Mouse (Mus musculus) MEL (cell line): ENCODE measurements around the gene Oxsr1. TPM values are rescaled to one million over a fixed set of nuclear protein-coding genes. Genes with fewer than 3 reads are reported as not detected.

Experiments
- DNase-seq: peaks from one replicate; pipeline ENCODE4 v3.0.0; 2011; ENCODE audit warnings: low read depth, low spot score
- H3K27ac ChIP-seq: 2 replicates; pipeline ENCODE4 v1.5.1; 2012; ENCODE audit warnings: low read depth, mild to moderate bottlenecking, control low read depth, low read length, moderate library complexity; ENCODE audit not compliant: control insufficient read depth
- H3K27me3 ChIP-seq, 2 experiments: fragments of 150-350 bp in 1 of 2; sonication (generic) in 1 of 2; 2 replicates each; pipeline ENCODE4 v1.6.1; 2012; ENCODE audit warnings: low read length in 2 of 2, mild to moderate bottlenecking in 2 of 2, improper control_type of control experiment in 1 of 2, moderate library complexity in 1 of 2; ENCODE audit not compliant: insufficient read depth in 2 of 2, control insufficient read depth in 1 of 2
- H3K36me3 ChIP-seq, 2 experiments: 2 replicates each; pipeline ENCODE4 v1.6.1; 2012 to 2014; ENCODE audit warnings: low read length in 2 of 2, improper control_type of control experiment in 1 of 2, inconsistent platforms in 1 of 2, mild to moderate bottlenecking in 1 of 2; ENCODE audit not compliant: insufficient read depth in 2 of 2, control insufficient read depth in 1 of 2
- H3K4me1 ChIP-seq, 2 experiments: fragments of 150-350 bp in 1 of 2; sonication (generic) in 1 of 2; 2 replicates each; pipeline ENCODE4 v1.6.1; 2012; ENCODE audit warnings: low read length in 2 of 2, improper control_type of control experiment in 1 of 2, mild to moderate bottlenecking in 1 of 2; ENCODE audit not compliant: insufficient read depth in 2 of 2, control insufficient read depth in 1 of 2
- H3K4me3 ChIP-seq, 2 experiments: fragments of 150-350 bp in 1 of 2; sonication (generic) in 1 of 2; 2 replicates each; pipeline ENCODE4 v1.5.1; 2012; ENCODE audit warnings: low read depth in 2 of 2, low read length in 2 of 2, mild to moderate bottlenecking in 2 of 2, moderate library complexity in 2 of 2, control low read depth in 1 of 2, improper control_type of control experiment in 1 of 2; ENCODE audit not compliant: control insufficient read depth in 1 of 2, insufficient read depth in 1 of 2
- H3K79me2 ChIP-seq: 2 replicates; pipeline ENCODE4 v1.6.1; 2012; ENCODE audit warnings: mild to moderate bottlenecking, low read length, moderate library complexity; ENCODE audit not compliant: control insufficient read depth, poor library complexity, insufficient read depth
- H3K9ac ChIP-seq: 2 replicates; pipeline ENCODE4 v1.6.1; 2012; ENCODE audit warnings: low read depth, mild to moderate bottlenecking, control low read depth, low read length, moderate library complexity; ENCODE audit not compliant: control insufficient read depth, poor library complexity, severe bottlenecking
- H3K9me3 ChIP-seq: fragments of 150-350 bp; sonication (generic); replicated peaks from 2 replicates; pipeline ENCODE4 v1.6.1; 2012; ENCODE audit warnings: mild to moderate bottlenecking, low read length, improper control_type of control experiment, moderate library complexity; ENCODE audit not compliant: insufficient read depth
- BHLHE40 ChIP-seq: IDR thresholded peaks from 2 replicates; pipeline ENCODE4 v1.6.1; 2012; ENCODE audit warnings: low read depth, mild to moderate bottlenecking, inconsistent platforms, low read length, improper control_type of control experiment, borderline replicate concordance
- CHD1 ChIP-seq: IDR thresholded peaks from 2 replicates; pipeline ENCODE4 v1.6.1; 2012; ENCODE audit warnings: low read depth, mild to moderate bottlenecking, inconsistent platforms, low read length, improper control_type of control experiment
- CHD2 ChIP-seq: IDR thresholded peaks from 2 replicates; pipeline ENCODE4 v1.6.1; 2011; ENCODE audit warnings: low read length, improper control_type of control experiment
- E2F4 ChIP-seq: IDR thresholded peaks from 2 replicates; pipeline ENCODE4 v1.6.1; 2011; ENCODE audit warnings: low read depth, low read length, improper control_type of control experiment, borderline replicate concordance
- EP300 ChIP-seq, 2 experiments: IDR thresholded peaks; 2 replicates each; pipeline ENCODE4 v1.6.1; 2011; ENCODE audit warnings: improper control_type of control experiment in 2 of 2, low read length in 2 of 2, low read depth in 1 of 2, mild to moderate bottlenecking in 1 of 2
- GABPA ChIP-seq: IDR thresholded peaks from 2 replicates; pipeline ENCODE4 v1.6.1; 2012; ENCODE audit warnings: low read depth, mild to moderate bottlenecking, inconsistent platforms, low read length, improper control_type of control experiment, moderate library complexity
- HCFC1 ChIP-seq: IDR thresholded peaks from 2 replicates; pipeline ENCODE4 v1.6.1; 2012; ENCODE audit warnings: low read depth, mild to moderate bottlenecking, inconsistent platforms, low read length, improper control_type of control experiment, moderate library complexity
- JUND ChIP-seq: IDR thresholded peaks from 2 replicates; pipeline ENCODE4 v1.6.1; 2011; ENCODE audit warnings: low read depth, mild to moderate bottlenecking, improper control_type of control experiment, low read length
- KAT2A ChIP-seq: conservative IDR thresholded peaks from 2 replicates; pipeline ENCODE4 v1.6.1; 2012; ENCODE audit warnings: low read depth, low read length, improper control_type of control experiment, inconsistent platforms
- MAFK ChIP-seq: IDR thresholded peaks from 2 replicates; pipeline ENCODE4 v1.6.1; 2011; ENCODE audit warnings: low read depth, mild to moderate bottlenecking, low read length, improper control_type of control experiment, borderline replicate concordance
- MAX ChIP-seq: IDR thresholded peaks from 2 replicates; pipeline ENCODE4 v1.6.1; 2011; ENCODE audit warnings: low read length, improper control_type of control experiment
- MAZ ChIP-seq: IDR thresholded peaks from 2 replicates; pipeline ENCODE4 v1.6.1; 2012; ENCODE audit warnings: low read depth, mild to moderate bottlenecking, inconsistent platforms, low read length, improper control_type of control experiment
- MEF2A ChIP-seq: IDR thresholded peaks from 2 replicates; pipeline ENCODE4 v1.6.1; 2014; ENCODE audit warnings: low read depth, mild to moderate bottlenecking, inconsistent platforms, low read length, improper control_type of control experiment; ENCODE audit not compliant: poor library complexity, insufficient replicate concordance, severe bottlenecking; ENCODE audit errors: extremely low read depth
- MXI1 ChIP-seq: IDR thresholded peaks from 2 replicates; pipeline ENCODE4 v1.6.1; 2011; ENCODE audit warnings: mild to moderate bottlenecking, low read depth, low read length, improper control_type of control experiment
- MYB ChIP-seq: IDR thresholded peaks from 2 replicates; pipeline ENCODE4 v1.6.1; 2011; ENCODE audit warnings: mild to moderate bottlenecking, low read depth, low read length, improper control_type of control experiment
- POLR2AphosphoS2 ChIP-seq: IDR thresholded peaks from 2 replicates; pipeline ENCODE4 v1.6.1; 2011; ENCODE audit warnings: low read length, improper control_type of control experiment
- RAD21 ChIP-seq: IDR thresholded peaks from 2 replicates; pipeline ENCODE4 v1.6.1; 2011; ENCODE audit warnings: mild to moderate bottlenecking, low read depth, low read length, improper control_type of control experiment
- RCOR1 ChIP-seq: IDR thresholded peaks from 2 replicates; pipeline ENCODE4 v1.6.1; 2012; ENCODE audit warnings: low read depth, mild to moderate bottlenecking, inconsistent platforms, low read length, improper control_type of control experiment
- SIN3A ChIP-seq: IDR thresholded peaks from 2 replicates; pipeline ENCODE4 v1.6.1; 2012; ENCODE audit warnings: low read length, improper control_type of control experiment, inconsistent platforms
- SMC3 ChIP-seq: IDR thresholded peaks from 2 replicates; pipeline ENCODE4 v1.6.1; 2011; ENCODE audit warnings: low read depth, low read length, improper control_type of control experiment
- TAL1 ChIP-seq: IDR thresholded peaks from 2 replicates; pipeline ENCODE4 v1.6.1; 2012; ENCODE audit warnings: mild to moderate bottlenecking, inconsistent platforms, low read length, moderate library complexity, mixed read lengths
- TCF12 ChIP-seq: IDR thresholded peaks from 2 replicates; pipeline ENCODE4 v1.6.1; 2014; ENCODE audit warnings: low read depth, mild to moderate bottlenecking, inconsistent platforms, low read length, improper control_type of control experiment, moderate library complexity
- USF1 ChIP-seq: IDR thresholded peaks from 2 replicates; pipeline ENCODE4 v1.6.1; 2014; ENCODE audit warnings: low read depth, mild to moderate bottlenecking, inconsistent platforms, low read length, improper control_type of control experiment, moderate library complexity
- USF2 ChIP-seq, 2 experiments: IDR thresholded peaks; 2 replicates each; pipeline ENCODE4 v1.6.1; 2011 to 2012; ENCODE audit warnings: improper control_type of control experiment in 2 of 2, low read length in 2 of 2, borderline replicate concordance in 1 of 2, inconsistent platforms in 1 of 2, low read depth in 1 of 2, mild to moderate bottlenecking in 1 of 2; ENCODE audit not compliant: insufficient read depth in 1 of 2
- ZC3H11A ChIP-seq: IDR thresholded peaks from 2 replicates; pipeline ENCODE4 v1.6.1; 2012; ENCODE audit warnings: low read depth, mild to moderate bottlenecking, inconsistent platforms, low read length, improper control_type of control experiment
- ZKSCAN1 ChIP-seq: IDR thresholded peaks from 2 replicates; pipeline ENCODE4 v1.6.1; 2012; ENCODE audit warnings: low read depth, mild to moderate bottlenecking, inconsistent platforms, low read length, improper control_type of control experiment, moderate library complexity
- ZMIZ1 ChIP-seq: IDR thresholded peaks from 2 replicates; pipeline ENCODE4 v1.6.1; 2012; ENCODE audit warnings: low read depth, mild to moderate bottlenecking, inconsistent platforms, low read length, improper control_type of control experiment, moderate library complexity
- ZNF384 ChIP-seq: IDR thresholded peaks from 2 replicates; pipeline ENCODE4 v1.6.1; 2012; ENCODE audit warnings: low read depth, mild to moderate bottlenecking, inconsistent platforms, low read length, improper control_type of control experiment
- polyA plus RNA-seq, 2 experiments: library from polyadenylated mRNA; stranded (reverse) in 1 of 2; unstranded in 1 of 2; fragments of >175 nt in 1 of 2; fragments of >200 nt in 1 of 2; gene quantifications; 2 replicates each; pipeline versions ENCODE4 v1.2.1 to v1.2.4; 2012; ENCODE audit warnings: low replicate concordance in 2 of 2, low read depth in 1 of 2; ENCODE audit not compliant: insufficient read length in 2 of 2, insufficient read depth in 1 of 2, missing spikeins in 1 of 2
- total RNA-seq: library from RNA; depleted of rRNA; stranded (reverse); fragments of 300-350 nt; gene quantifications from 2 replicates; pipeline ENCODE4 v1.2.3, GENCODE M21; 2012

Gene Oxsr1
- total and polyA plus RNA-seq, 3 experiments: 25.6 to 304 (median 37.6) TPM

DNA sequence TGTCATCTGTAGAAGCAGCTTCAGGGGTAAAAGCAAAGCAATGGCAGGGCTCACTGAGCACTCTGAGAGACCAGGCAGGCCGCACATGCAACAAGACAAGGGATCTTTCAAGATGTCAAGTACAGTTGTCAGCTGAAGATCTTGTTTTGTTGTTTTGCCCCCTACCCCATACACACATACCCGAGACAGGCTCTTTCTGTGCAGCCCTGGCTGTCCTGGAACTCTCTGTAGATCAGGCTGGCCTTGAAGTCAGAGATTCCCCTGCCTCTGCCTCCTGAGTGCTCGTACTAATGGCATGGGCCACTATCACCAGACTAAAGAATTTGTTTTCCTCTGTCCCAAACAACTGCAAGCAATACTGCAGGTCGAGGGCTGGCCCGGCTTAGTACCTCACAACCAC is 44.2 kb downstream of the Oxsr1 start:
- Histone ChIP-seq H3K27ac (no peak overlapping the region), H3K9me3 (no peaks in the 10 kb centered on the region), H3K36me3 (peaks cover 0 to 1% of the 10 kb centered on the region in 2 experiments; a peak in 2 of 4 replicates), H3K4me1 (no peaks in the 10 kb centered on the region), H3K4me3 (no peak overlapping the region), H3K9ac (no peak overlapping the region), H3K79me2 (no peaks in the 10 kb centered on the region), H3K27me3 (no peaks in the 10 kb centered on the region)
- no peak for DNase-seq
- TF ChIP-seq BHLHE40: no peak
- no peak for TF ChIP-seq KAT2A
- no peak for TF ChIP-seq POLR2AphosphoS2
- no peak for TF ChIP-seq SMC3
- TF ChIP-seq MAFK: no peak
- no peak for TF ChIP-seq USF2 (IDR thresholded peaks at IDR 0.05; ENCODE audit: borderline replicate concordance in 1 of 2, insufficient read depth in 1 of 2, low read depth in 1 of 2, low read length in 2 of 2)
- TF ChIP-seq USF1: no peak
- no peak for TF ChIP-seq ZKSCAN1
- no peak for TF ChIP-seq ZMIZ1
- TF ChIP-seq EP300 (IDR thresholded peaks at IDR 0.05; ENCODE audit: low read depth in 1 of 2, low read length in 2 of 2): no peak
- no peak for TF ChIP-seq GABPA
- TF ChIP-seq E2F4: no peak
- TF ChIP-seq MAZ: no peak
- TF ChIP-seq MEF2A: no peak
- TF ChIP-seq MAX: no peak
- no peak for TF ChIP-seq CHD2
- TF ChIP-seq ZC3H11A: no peak

DNA sequence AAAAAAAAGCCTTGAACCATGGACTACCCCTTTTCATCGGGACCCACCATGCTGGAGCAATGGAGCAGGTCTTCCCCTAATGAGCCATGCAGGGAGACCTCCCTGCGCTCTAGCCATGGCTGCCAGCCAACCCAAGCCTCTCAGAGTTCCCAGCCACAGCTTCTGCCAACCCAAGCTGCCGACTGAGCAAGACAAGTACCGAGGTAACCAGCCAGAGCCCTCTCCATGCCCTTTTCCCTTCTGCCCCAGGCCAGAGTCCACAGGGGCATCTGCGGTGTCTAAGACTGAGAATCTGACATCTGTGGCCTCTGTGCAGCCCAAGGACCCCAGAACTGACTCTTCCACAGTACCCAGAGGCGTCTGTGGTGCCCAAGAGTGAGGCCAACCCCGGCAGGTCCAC is 45.9 kb downstream of the Oxsr1 start:
- no peak for DNase-seq
- no peaks in the 10 kb centered on the region for H3K9me3 ChIP-seq
- no peak overlapping the region for H3K4me3 ChIP-seq
- H3K9ac ChIP-seq: no peak overlapping the region
- no peaks in the 10 kb centered on the region for H3K79me2 ChIP-seq
- H3K27me3 ChIP-seq: no peaks in the 10 kb centered on the region
- no peaks in the 10 kb centered on the region for H3K4me1 ChIP-seq
- TF ChIP-seq MXI1 (no peak), E2F4 (no peak), RAD21 (no peak), SMC3 (no peak), TAL1 (no peak), CHD2 (no peak), JUND (no peak), TCF12 (no peak), HCFC1 (no peak), ZNF384 (no peak), EP300 (IDR thresholded peaks at IDR 0.05; ENCODE audit: low read depth in 1 of 2, low read length in 2 of 2) (no peak), USF2 (IDR thresholded peaks at IDR 0.05; ENCODE audit: borderline replicate concordance in 1 of 2, insufficient read depth in 1 of 2, low read depth in 1 of 2, low read length in 2 of 2) (no peak), BHLHE40 (no peak), MAFK (no peak), MYB (no peak), SIN3A (no peak), RCOR1 (no peak), ZMIZ1 (no peak), ZKSCAN1 (no peak), CHD1 (no peak)
- H3K27ac ChIP-seq: no peak overlapping the region
- peaks cover 0 to 1% of the 10 kb centered on the region in 2 experiments; a peak in 2 of 4 replicates for H3K36me3 ChIP-seq
